Mouse (Mus musculus) neutrophil, adult 59 days (primary cell): ENCODE measurements around the gene Trappc3. TPM values are rescaled to one million over a fixed set of nuclear protein-coding genes. Genes with fewer than 3 reads are reported as not detected.

ENCODE experiments used
- total RNA-seq, 2 experiments: library from RNA; stranded (reverse); gene quantifications; 1 replicate in 1 of 2; 2 replicates in 1 of 2; pipeline ENCODE4 v1.2.4; 2023

The Trappc3 gene
- 10 to 100 TPM; 29.7 to 34.9 TPM for total RNA-seq

DNA sequence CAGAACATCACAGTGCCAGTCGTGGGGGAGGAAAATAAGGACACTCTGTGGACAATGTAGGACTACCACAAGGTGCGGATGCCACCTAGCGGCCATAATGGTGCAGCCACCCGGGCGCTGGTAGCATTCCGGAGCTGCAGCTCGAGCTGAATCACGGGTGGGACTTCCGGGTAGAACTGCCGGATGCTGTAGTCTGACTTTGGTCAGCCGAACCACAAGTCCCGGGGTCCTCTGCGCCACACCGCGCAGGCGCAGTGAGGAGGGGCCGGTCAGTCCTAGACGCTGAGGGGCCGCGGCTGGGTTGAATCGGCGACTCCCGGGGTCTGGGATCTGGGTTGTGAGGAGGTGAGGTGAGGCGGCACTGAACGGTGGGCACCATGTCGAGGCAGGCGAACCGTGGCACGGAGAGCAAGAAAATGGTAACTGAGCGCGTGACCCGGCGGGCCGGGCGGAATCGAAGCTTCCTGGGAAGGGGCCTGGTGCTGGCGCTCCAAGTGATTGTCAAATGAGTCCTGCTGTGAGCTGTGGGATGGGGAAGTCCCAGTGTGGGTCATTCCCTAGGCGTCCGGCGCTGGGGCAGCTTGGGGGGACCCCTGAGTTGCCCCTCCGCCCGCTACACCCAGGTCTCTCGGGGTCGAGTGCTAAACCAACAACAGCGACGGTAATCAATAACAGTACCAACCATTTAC, at the start of gene Trappc3:
Trappc3 (plus strand) TSS at position 207 of the 689 bp plus-strand sequence.

GRCm38 (mm10) chr4:126256131-126256791, 5.9 kb upstream of the Trappc3 start, which contains the start of gene Map7d1:
TSS of gene Map7d1 (minus strand) at chr4:126256343.

DNA sequence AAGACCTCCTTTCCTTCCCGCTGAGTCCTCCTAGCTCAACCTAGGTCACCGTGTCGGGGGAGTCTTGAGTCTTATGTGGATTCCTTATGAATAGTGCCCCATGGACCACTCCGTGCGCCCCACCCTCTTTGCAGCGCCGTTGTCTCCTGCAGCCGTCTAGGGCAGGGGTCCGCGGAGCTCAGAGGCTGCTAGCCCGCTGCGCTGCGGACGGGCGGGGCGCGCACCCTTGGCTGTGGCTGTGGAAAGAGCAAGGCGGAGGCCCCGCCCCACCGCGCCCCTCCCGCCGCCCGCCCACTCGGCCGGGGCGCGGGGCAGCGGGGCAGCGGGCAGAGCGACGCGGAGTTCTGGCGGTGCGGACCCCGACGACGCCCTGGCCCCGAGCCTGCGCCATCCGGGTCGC, 24.4 kb downstream of the Trappc3 start, which contains the start of gene Col8a2:
Col8a2 (plus strand) TSS at position 302 of the 400 bp plus-strand sequence.

DNA sequence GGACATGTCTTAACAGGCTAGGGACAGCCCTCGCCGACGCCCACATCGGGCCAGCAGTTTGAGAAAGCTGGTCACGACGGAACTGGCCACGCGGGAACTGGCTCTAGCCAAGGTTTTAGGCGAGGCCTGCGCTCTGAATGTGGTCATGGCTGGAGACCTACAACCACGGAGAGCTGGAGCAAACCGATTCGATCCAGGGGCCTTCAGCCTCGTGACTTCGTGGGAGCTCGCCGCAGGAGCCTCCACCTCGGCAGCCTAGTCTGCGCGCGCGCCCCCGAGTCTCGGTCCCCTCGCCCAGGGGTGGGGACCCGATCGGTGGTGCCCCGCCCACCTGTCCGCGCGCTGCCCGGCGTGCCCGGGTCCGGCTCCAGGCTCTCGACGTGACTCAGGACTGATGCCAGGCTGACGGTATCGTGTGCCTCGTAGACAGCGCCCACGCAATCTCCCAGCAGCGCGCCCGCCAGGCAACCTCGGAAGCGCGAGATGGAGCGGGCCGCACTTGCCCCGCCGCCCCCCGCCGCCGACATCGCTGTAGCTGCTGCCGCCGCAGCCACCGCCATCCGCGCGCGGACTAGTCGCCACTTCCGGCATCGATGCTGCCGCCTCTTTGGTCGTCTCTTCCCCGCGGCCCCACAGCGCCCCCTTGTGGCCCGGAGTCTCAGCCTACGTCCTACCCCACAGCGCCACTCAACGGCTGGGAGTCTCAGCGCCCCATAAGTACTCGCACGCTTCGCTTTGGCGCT, 59.2 kb downstream of the Trappc3 start, which contains the start of gene Adprhl2:
Adprhl2 (minus strand) TSS at position 593 of the 743 bp plus-strand sequence.

DNA sequence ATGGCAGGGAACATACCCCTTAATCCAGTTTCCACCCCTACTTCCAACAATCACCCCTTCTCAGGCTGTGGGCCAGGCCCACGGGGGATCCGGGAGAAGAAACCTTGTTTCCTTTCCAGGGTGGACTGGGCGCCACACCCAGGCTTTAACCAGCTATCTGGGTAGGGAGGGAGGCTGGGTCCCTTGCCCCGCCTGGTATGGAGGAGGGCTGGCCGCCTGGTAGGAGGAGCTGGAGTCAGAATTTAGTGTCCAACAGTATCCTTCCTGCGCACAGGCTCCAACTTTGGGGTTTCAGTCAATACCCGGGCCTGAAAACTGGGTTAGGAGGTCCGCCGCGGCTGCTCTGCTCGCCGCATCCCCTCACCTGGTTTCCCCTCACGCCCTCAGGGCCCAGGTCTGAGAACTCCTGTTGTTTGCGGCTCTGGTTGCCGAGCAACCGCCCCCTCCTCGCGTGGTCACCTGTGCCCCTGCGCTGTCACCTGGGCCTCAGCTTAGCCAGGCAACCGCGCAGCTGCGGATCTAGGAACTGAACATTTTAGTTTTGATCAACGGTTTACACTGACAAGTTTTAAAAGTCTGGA, 63.2 kb downstream of the Trappc3 start, which contains the start of gene Tekt2:
Tekt2 (minus strand) TSS at position 408 of the 581 bp plus-strand sequence.

Other genes with a start within 250 kb of the Trappc3 start
- gene Csf3r, start 237.8 kb upstream of the Trappc3 start, total RNA-seq, result 1,000 to 10,000 TPM; 1,050 to 1,133 TPM
- gene Mrps15, start 215.4 kb upstream of the Trappc3 start, total RNA-seq, result 10 to 100 TPM; 28.8 to 36.9 TPM
- 10 to 100 TPM in 1 of 2 experiments, 1 to 10 TPM in 1; 8.8 to 10.3 TPM for gene Oscp1, start 203.8 kb upstream of the Trappc3 start, total RNA-seq
- gene Lsm10, start 165.7 kb upstream of the Trappc3 start, total RNA-seq, result 10 to 100 TPM; 27.8 to 39.7 TPM
- gene Stk40, start 158.4 kb upstream of the Trappc3 start, total RNA-seq, result 10 to 100 TPM; 60.4 to 63.6 TPM
- gene Eva1b, start 114.6 kb upstream of the Trappc3 start, total RNA-seq, result 1 to 10 TPM; 1.2 to 2.2 TPM
- under 1 TPM; 0.42 to 0.47 TPM for gene Sh3d21, start 98.8 kb upstream of the Trappc3 start, total RNA-seq
- 100 to 1,000 TPM; 242 to 273 TPM for gene Thrap3, start 59.6 kb upstream of the Trappc3 start, total RNA-seq
- 100 to 1,000 TPM; 106 to 115 TPM for gene Map7d1, start 6.0 kb upstream of the Trappc3 start, total RNA-seq
- not detected for gene Col8a2, start 24.5 kb downstream of the Trappc3 start, total RNA-seq
- gene Adprhl2, start 59.4 kb downstream of the Trappc3 start, total RNA-seq, result 10 to 100 TPM; 13.1 to 16.5 TPM
- gene Tekt2, start 63.4 kb downstream of the Trappc3 start, total RNA-seq, result not detected
- 10 to 100 TPM in 1 of 2 experiments, 1 to 10 TPM in 1; 9.0 to 11.7 TPM for gene Ago3, start 167.2 kb downstream of the Trappc3 start, total RNA-seq
- gene Ago1, start 206.3 kb downstream of the Trappc3 start, total RNA-seq, result 10 to 100 TPM; 11.7 to 13.9 TPM